Mouse (Mus musculus) heart, embryonic 13.5 days (tissue): ENCODE data around the gene Uckl1. TPM values are rescaled to one million over a fixed set of nuclear protein-coding genes. Genes with fewer than 3 reads are reported as not detected.
A peak's percentile ranks its signal among the peaks of the same experiment; 100 is the strongest.

ENCODE experiments used
- ATAC-seq: fragments of 200-750 bp; cut with Nextera tagmentation; 2 replicates; pipeline ENCODE4 v1.8.0; 2017; ENCODE audit warnings: moderate TSS enrichment; ENCODE audit not compliant: insufficient number of reproducible peaks, low FRiP score, low TSS enrichment; ENCODE audit errors: extremely low read depth
- H3K27ac ChIP-seq: fragments of 300-500 bp; sonication (generic); replicated peaks from 2 replicates; pipeline ENCODE4 v1.5.1; 2015; ENCODE audit warnings: moderate library complexity, mild to moderate bottlenecking, inconsistent platforms
- H3K27me3 ChIP-seq: fragments of 300-500 bp; sonication (generic); replicated peaks from 2 replicates; pipeline ENCODE4 v1.6.1; 2015; ENCODE audit warnings: mild to moderate bottlenecking, inconsistent platforms
- H3K36me3 ChIP-seq: fragments of 300-500 bp; sonication (generic); 2 replicates; pipeline ENCODE4 v1.6.1; 2015; ENCODE audit warnings: mild to moderate bottlenecking, inconsistent platforms
- H3K4me1 ChIP-seq: fragments of 300-500 bp; sonication (generic); 2 replicates; pipeline ENCODE4 v1.6.1; 2015; ENCODE audit warnings: inconsistent platforms
- H3K4me2 ChIP-seq: fragments of 300-500 bp; sonication (generic); 2 replicates; pipeline ENCODE4 v1.6.1; 2015; ENCODE audit warnings: inconsistent platforms, mild to moderate bottlenecking, moderate library complexity
- H3K4me3 ChIP-seq: fragments of 300-500 bp; sonication (generic); 2 replicates; pipeline ENCODE4 v1.5.1; 2015; ENCODE audit warnings: moderate library complexity, mild to moderate bottlenecking, inconsistent platforms
- H3K9ac ChIP-seq: fragments of 300-500 bp; sonication (generic); 2 replicates; pipeline ENCODE4 v1.6.1; 2015; ENCODE audit warnings: inconsistent platforms, mild to moderate bottlenecking, moderate library complexity
- H3K9me3 ChIP-seq: fragments of 300-500 bp; sonication (generic); 2 replicates; pipeline ENCODE4 v1.6.1; 2016; ENCODE audit warnings: inconsistent platforms
- WGBS: fragments of 180-500 bp; shearing (Covaris S2); methylation state at CpG from one replicate; pipeline ENCODE4 v1.1.7; 2015; ENCODE audit warnings: mixed read lengths; 5-methylcytosine and 5-hydroxymethylcytosine counted together
- microRNA-seq: library from miRNA; unstranded; fragments of <30 nt; microRNA quantifications from one replicate; pipeline ENCODE4, GENCODE M21; 2016
- polyA plus RNA-seq: library from polyadenylated mRNA; unstranded; fragments of >200 nt; fragmentation: Nextera tagmentation; extraction: Ambion mirVana; gene quantifications from 2 replicates; pipeline ENCODE4 v1.2.1, GENCODE M21; 2015

Uckl1 gene
- polyA plus RNA-seq, 1 experiment from 2014 or later, result 63.8 TPM

- no peaks in the 10 kb centered on the region for H3K27me3 ChIP-seq
- peaks cover 16% of the 10 kb centered on the region for H3K4me1 ChIP-seq
- WGBS, result 90% methylated on average over 3 of the region's 3 CpGs
- no peak overlapping the region for H3K4me2 ChIP-seq
- no peak overlapping the region for H3K4me3 ChIP-seq
- H3K36me3 ChIP-seq, result peaks cover 50% of the 10 kb centered on the region
- ATAC-seq, result no peak
- 0 out of 2 replicates have a peak, but pooled peaks cover 3% of the 10 kb centered on the region for H3K9me3 ChIP-seq
- no peak overlapping the region for H3K27ac ChIP-seq
- no peak overlapping the region for H3K9ac ChIP-seq
These were observed 52.1 kb downstream of the Uckl1 start for GRCm38 (mm10) chr2:181532589-181532988.

DNA sequence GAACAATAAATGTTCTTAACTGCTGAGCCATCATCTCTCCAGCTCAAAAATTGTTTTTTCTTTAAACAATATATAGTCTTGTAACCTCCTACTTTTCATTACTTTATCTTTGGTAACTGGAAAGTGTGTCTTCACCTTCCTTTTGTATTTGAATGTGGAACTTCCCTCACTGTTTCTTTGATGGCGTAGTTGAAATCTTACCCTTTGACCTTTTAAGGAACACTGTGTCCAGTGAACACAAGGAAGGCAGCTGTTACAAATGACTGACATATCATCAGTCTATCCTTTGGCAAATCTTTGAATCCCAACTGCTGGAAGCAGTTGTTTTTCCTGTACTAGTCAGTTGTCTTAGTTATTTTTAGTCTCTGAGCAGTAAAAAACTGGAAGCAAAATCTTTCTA is 55.6 kb downstream of the Uckl1 start:
- 91% methylated on average over 1 of the region's 1 CpGs for WGBS
- Histone ChIP-seq H3K9ac (no peak overlapping the region), H3K9me3 (0 out of 2 replicates have a peak, but pooled peaks cover 3% of the 10 kb centered on the region), H3K4me1 (peaks cover 19% of the 10 kb centered on the region), H3K27me3 (no peaks in the 10 kb centered on the region), H3K4me3 (no peak overlapping the region), H3K27ac (no peak overlapping the region), H3K4me2 (no peak overlapping the region), H3K36me3 (peaks cover 58% of the 10 kb centered on the region)
- ATAC-seq, result no peak

DNA sequence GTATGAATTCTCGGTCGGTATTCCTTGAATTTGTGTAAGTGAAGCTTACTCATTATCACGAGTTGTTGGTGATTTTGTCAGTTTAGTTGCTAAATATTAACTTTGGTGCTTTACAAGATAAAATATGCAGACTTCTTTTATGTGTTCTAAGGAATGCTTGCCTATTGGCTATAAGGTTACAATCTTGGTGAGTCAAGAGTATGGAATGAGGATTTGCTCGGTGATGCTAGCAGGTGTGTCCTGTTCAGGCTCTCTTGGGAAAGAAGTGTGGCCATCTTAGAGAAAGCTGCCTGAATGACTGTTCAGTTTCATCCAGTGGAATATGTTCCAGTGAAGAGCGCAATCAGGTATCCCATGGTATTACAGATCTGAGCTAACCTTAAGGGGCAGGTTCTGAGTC is 59.2 kb downstream of the Uckl1 start:
- peaks cover 39% of the 10 kb centered on the region for H3K4me1 ChIP-seq
- no peak for ATAC-seq
- no peak overlapping the region for H3K27ac ChIP-seq
- H3K9ac ChIP-seq, result no peak overlapping the region
- H3K4me3 ChIP-seq, result no peak overlapping the region
- WGBS, result 77% methylated on average over 5 of the region's 5 CpGs
- H3K36me3 ChIP-seq, result peaks cover 51% of the 10 kb centered on the region
- 0 out of 2 replicates have a peak, but pooled peaks cover 3% of the 10 kb centered on the region for H3K9me3 ChIP-seq
- H3K4me2 ChIP-seq, result no peak overlapping the region
- no peaks in the 10 kb centered on the region for H3K27me3 ChIP-seq

DNA sequence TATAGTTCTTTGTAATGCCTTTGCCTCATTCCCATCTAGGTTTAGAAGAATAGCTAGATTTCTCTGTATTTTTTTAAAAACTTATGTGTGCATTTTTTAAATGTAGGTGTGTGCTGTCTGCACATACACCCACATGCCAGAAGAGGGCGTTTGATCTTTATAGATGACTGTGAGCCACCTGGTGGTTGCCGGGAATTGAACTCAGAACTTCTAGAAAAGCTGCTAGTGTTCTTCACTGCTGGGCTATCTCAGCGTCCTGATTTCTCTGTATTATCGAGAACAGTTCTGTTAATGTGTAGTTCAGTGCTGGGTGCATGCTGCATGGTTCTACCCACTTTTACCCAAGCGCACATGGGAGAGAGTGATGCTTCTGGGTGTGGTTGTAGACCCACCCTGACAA is 61.9 kb downstream of the Uckl1 start:
- 63% methylated on average over 5 of the region's 5 CpGs for WGBS

DNA sequence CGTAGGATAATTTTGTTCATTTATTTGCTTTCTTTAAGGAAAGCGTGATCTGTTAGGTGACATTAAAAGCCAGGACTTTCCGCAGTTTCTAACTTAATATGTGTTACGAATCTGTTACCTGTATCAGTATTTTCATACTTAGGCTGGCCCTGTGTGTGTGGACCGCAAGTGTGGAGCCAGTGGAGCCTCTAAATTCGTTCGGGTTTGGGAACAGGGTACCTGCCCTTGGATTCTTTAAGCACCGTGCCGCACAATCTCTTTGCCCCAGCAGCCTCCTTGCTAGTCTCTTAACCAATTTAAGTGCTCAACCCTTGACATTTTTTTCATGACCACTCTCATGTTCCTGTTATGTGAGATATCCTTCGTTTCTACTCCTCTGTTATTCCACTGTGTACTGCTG is 63.2 kb downstream of the Uckl1 start:
- Histone ChIP-seq H3K27ac (0 out of 2 replicates have a peak overlapping the region, but pooled peaks have one; percentile 99), H3K36me3 (peaks cover 35% of the 10 kb centered on the region), H3K9me3 (no peaks in the 10 kb centered on the region), H3K4me1 (peaks cover 50% of the 10 kb centered on the region), H3K27me3 (no peaks in the 10 kb centered on the region), H3K9ac (peak overlapping the region; percentile 98), H3K4me2 (peak overlapping the region; percentile 88), H3K4me3 (peak overlapping the region; percentile 99)
- no peak for ATAC-seq
- 29% methylated on average over 10 of the region's 10 CpGs for WGBS

More for the DNA sequence above, 61.9 kb downstream of the Uckl1 start:
- H3K27ac ChIP-seq, result no peak overlapping the region
- peak overlapping the region; percentile 7 for H3K4me2 ChIP-seq
- no peaks in the 10 kb centered on the region for H3K9me3 ChIP-seq
- H3K27me3 ChIP-seq, result no peaks in the 10 kb centered on the region
- no peak overlapping the region for H3K4me3 ChIP-seq
- H3K9ac ChIP-seq, result no peak overlapping the region
- H3K4me1 ChIP-seq, result peaks cover 50% of the 10 kb centered on the region
- peaks cover 31% of the 10 kb centered on the region for H3K36me3 ChIP-seq
- ATAC-seq, result no peak

DNA sequence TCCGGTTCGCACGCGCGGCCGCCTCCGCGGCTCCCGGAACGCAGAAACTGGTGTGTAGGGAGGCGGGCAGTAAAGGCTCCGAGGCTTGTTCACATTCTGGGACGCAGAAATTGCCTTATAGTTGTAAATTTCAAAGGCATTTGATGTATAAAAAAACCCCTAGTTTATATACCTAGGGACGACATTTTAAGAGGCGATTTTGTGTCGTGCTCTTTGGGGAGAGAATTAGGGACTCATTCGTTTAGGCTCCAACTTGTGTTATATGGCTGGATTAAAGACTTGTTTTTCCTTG is 63.8 kb downstream of the Uckl1 start:
- no peak for ATAC-seq
- Histone ChIP-seq H3K36me3 (peaks cover 40% of the 10 kb centered on the region), H3K27ac (peak overlapping the region; percentile 99), H3K9ac (peak overlapping the region; percentile 98), H3K4me2 (peak overlapping the region; percentile 88), H3K4me3 (peak overlapping the region; percentile 99), H3K27me3 (no peaks in the 10 kb centered on the region), H3K9me3 (no peaks in the 10 kb centered on the region), H3K4me1 (peaks cover 50% of the 10 kb centered on the region)
- WGBS, result under 1% methylated on average over 17 of the region's 17 CpGs

GRCm38 (mm10) chr2:181520118-181520935 is 64.4 kb downstream of the Uckl1 start, which contains the start of gene Dnajc5:
Dnajc5 (plus strand) TSS chr2:181520485.
- ATAC-seq, result peak; percentile 95
- peak within 1 kb of the TSS; percentile 88 for H3K4me2 ChIP-seq
- no peaks in the 10 kb centered on the region for H3K27me3 ChIP-seq
- peaks cover 44% of the 10 kb centered on the region for H3K36me3 ChIP-seq
- peak within 1 kb of the TSS; percentile 99 for H3K4me3 ChIP-seq
- WGBS, result under 1% methylated on average over 74 of the region's 74 CpGs
- peak within 1 kb of the TSS; percentile 98 for H3K9ac ChIP-seq
- H3K4me1 ChIP-seq, result peaks cover 45% of the 10 kb centered on the region
- peak within 1 kb of the TSS; percentile 99 for H3K27ac ChIP-seq
- H3K9me3 ChIP-seq, result no peaks in the 10 kb centered on the region

- Histone ChIP-seq H3K27ac (peak overlapping the region; percentile 99), H3K27me3 (no peaks in the 10 kb centered on the region), H3K36me3 (peaks cover 55% of the 10 kb centered on the region), H3K9ac (peak overlapping the region; percentile 98), H3K9me3 (no peaks in the 10 kb centered on the region), H3K4me1 (peaks cover 38% of the 10 kb centered on the region), H3K4me2 (peak overlapping the region; percentile 88), H3K4me3 (peak overlapping the region; percentile 99)
- ATAC-seq, result no peak
- 69% methylated on average over 3 of the region's 3 CpGs for WGBS
These were observed 65.5 kb downstream of the Uckl1 start for GRCm38 (mm10) chr2:181519201-181519600.

Small RNA genes within 50 kb of the gene (microRNA-seq; reads per million reads assigned to microRNA genes)
- gene Mir7006, result not detected

Other genes with a start within 250 kb of the Uckl1 start
- 23.3 and 26.7 TPM in 2 replicates for gene Zgpat, start 220.0 kb downstream of the Uckl1 start, polyA plus RNA-seq
- gene Arfrp1, start 219.5 kb downstream of the Uckl1 start, polyA plus RNA-seq, result 57.5 and 59.1 TPM in 2 replicates
- gene Lime1, start 204.8 kb downstream of the Uckl1 start, polyA plus RNA-seq, result 11.9 and 15.6 TPM in 2 replicates
- gene Zbtb46, start 125.5 kb downstream of the Uckl1 start, polyA plus RNA-seq, result 10.6 TPM in 2 replicates
- gene Abhd16b, start 91.7 kb downstream of the Uckl1 start, polyA plus RNA-seq, result 0.11 and 0.27 TPM in 2 replicates
- gene Tpd52l2, start 87.8 kb downstream of the Uckl1 start, polyA plus RNA-seq, result 109 and 118 TPM in 2 replicates
- 77.4 and 79.8 TPM in 2 replicates for gene Dnajc5, start 64.4 kb downstream of the Uckl1 start, polyA plus RNA-seq
- 40.1 and 44.4 TPM in 2 replicates for gene Prpf6, start 7.0 kb upstream of the Uckl1 start, polyA plus RNA-seq
- 25.3 and 28.5 TPM in 2 replicates for gene Zfp512b, start 7.9 kb upstream of the Uckl1 start, polyA plus RNA-seq
- 12.8 and 13.1 TPM in 2 replicates for gene Samd10, start 14.3 kb upstream of the Uckl1 start, polyA plus RNA-seq
- gene Gm29797, start 72.1 kb upstream of the Uckl1 start, polyA plus RNA-seq, result 0.27 TPM in 1 of 2 replicates, not detected in the other
- 34.7 and 36.1 TPM in 2 replicates for gene Sox18, start 86.7 kb upstream of the Uckl1 start, polyA plus RNA-seq
- 15.2 and 17.1 TPM in 2 replicates for gene Tcea2, start 95.4 kb upstream of the Uckl1 start, polyA plus RNA-seq
- 43.5 and 44.2 TPM in 2 replicates for gene Rgs19, start 109.1 kb upstream of the Uckl1 start, polyA plus RNA-seq
- not detected in 2 replicates for gene Lkaaear1, start 113.5 kb upstream of the Uckl1 start, polyA plus RNA-seq
- 4.9 and 5.0 TPM in 2 replicates for gene Oprl1, start 130.1 kb upstream of the Uckl1 start, polyA plus RNA-seq
- 0.08 and 0.17 TPM in 2 replicates for gene Myt1, start 178.4 kb upstream of the Uckl1 start, polyA plus RNA-seq